Mouse (Mus musculus): Measurements from ENCODE around the gene Gabrr1.
A peak's percentile ranks its signal among the peaks of the same experiment; 100 is the strongest.
"Not testable (repeated sequence)": the region's sequence is repeated elsewhere in the genome, so short reads cannot be mapped to it uniquely, and the experiment has no call there.

Gene Gabrr1

DNA sequence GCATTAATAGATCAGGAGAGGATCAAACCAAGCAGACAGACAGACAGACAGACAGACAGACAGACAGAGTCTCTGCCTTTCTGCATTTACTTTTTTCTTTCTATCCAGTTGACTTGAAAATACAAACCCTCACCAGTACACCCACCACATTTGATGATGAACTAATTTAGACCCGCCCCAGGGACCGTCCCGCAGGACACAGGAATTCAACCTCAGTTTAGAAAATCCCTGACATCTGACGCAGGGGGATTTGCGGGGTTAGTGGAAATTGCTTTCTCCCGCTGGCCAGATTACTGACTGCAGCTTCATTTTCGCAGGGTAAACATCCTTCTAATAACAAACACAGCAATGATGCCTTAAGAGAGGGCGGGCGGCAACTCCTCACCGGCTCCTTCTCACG lies at the start of gene Gabrr1:
TSS of gene Gabrr1 (plus strand) at position 301 of the 400 bp plus-strand sequence.
- DNase-seq (ENCODE audit: low spot score), result no peak

DNA sequence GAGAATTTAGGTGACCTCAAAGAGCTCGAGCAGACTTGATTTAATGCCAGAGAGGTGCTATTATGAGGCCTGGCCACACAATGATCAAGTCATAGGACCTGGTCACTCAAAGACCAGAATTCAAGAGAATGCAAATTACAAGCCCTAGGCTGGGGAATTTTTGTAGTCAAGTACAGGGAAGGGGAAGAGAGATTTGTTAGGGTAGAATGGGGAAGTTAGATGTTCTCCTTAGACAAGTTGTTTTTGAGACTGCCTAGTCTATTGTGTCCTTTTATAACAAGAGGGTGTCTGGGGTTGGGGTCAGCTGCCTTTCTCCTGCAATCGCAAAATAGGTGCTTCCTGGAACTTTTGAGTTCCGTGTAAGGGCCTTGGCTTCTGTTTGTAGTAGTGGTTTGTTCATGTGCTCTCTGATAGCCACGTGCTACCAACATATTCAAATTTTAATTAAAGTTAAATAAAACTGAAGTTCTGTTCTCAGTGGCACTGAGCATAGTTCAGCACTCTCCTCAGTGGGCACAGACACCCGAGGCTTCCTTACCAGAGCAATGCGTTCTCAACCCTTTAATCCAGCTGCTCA lies 33.1 kb upstream of the Gabrr1 start:
- no peak for DNase-seq (ENCODE audit: low spot score)

DNA sequence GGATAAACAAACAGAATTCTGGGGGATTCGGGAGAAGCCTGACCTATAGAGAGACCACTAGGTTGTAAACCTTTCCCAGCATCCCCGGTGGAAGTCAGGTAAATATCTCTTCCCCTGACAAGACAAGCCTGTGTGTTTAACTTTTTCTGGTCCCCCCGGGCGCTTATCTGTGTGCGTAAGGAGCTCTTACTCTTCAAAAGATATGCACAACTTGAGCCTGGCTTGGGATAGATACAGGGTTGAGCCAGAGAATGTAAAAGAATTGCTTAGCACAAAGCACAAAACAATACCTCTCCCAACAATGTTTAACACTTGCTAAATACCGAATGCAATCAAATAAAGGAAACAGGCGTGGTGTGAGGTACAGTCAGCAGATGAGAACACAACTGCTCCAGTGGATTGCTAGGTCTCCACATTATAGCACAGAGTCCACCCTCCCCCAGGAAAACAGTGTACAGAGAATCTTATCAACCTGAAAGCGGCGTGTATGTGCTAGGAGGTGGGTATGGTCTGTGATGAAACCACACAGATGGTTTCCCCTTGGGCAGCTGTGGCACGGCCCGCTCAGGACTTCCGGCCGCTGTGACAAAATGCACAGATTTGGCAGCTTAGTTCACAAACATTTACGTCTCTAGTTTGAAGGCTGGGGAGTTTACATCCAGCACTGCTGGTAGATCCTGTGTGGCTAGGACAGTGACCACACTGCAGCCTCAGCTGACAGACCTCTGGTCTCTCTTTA lies 22.4 kb upstream of the Gabrr1 start:
- peak; percentile 42 for DNase-seq (ENCODE audit: low spot score)

DNA sequence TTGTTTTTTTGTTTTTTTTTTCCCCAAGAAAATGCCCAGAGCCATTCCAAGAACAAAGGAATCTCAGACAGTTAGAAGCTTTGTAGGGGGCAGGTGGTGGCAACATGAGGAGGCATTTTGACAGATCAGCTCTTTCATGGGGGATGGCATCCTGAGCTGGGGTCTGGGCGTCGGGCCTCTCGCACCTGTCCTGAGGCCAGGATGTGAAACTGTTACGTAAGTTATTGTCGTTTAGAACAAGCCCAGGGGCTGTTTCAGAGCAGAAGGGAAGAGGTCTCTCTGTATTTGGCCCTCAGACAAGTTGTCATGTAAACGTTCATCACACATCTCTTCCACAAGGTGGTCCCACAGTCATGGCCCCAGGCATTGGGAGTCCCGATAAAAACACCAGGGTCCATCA lies 21.5 kb upstream of the Gabrr1 start:
- DNase-seq (ENCODE audit: low spot score), result peak; percentile 27

DNA sequence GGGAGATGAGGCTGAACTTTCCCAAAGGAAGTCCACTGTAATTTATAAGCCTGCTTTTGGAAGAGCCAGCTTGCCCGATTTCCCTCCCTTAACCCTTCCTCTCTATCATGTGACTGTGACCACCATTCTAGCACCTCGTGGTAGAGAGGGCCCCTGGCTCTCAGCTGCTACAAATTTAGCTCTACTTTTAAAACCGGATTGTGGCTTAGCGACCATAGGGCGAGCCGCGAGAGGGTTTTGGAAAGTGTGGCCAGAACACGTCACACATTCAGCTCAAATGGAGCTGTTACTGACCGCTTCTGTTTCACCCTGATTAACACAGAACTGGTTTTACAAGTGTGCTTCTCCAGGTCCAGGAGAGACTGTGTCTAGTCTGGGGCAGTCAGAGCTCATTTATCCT lies 21.0 kb upstream of the Gabrr1 start:
- DNase-seq (ENCODE audit: low spot score), result peak; percentile 22

DNA sequence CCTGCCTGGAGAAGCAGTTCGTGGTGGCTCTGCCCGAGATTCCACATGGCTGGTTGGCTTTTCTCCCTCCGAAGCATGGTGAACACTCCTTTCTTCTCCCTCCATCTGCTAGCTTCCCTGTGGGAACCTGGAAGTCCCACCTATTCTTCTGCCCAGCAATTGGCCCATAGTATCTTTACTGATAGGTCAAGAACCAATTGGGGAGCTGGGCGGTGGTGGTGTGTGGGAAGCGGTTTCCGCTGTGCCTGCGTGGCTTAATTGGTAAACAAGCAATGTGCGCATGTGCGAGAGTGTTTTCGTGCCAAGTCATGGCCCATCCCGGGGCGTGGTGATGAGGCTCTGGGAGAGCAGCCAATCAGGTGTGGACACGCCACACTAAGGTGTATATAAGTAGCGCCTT lies 19.5 kb upstream of the Gabrr1 start:
- DNase-seq (ENCODE audit: low spot score), result not testable (repeated sequence)

DNA sequence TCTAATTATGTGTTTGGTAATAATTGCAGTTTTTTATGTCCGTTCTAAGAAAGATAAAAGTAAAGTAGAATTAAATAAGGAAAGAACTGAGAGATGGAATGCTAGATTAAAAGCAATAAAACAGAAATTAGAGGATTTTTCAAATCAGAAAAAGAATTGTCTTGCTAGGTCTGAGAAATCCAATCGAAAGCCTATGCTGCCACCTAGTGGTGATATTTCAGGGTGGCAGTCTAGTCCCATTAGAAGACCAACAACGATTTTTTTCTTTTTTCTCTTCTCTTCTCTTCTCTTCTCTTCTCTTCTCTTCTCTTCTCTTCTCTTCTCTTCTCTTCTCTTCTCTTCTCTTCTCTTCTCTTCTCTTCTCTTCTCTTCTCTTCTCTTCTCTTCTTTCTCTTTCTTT lies 13.2 kb upstream of the Gabrr1 start:
- DNase-seq (ENCODE audit: low spot score), result peak; percentile 77

DNA sequence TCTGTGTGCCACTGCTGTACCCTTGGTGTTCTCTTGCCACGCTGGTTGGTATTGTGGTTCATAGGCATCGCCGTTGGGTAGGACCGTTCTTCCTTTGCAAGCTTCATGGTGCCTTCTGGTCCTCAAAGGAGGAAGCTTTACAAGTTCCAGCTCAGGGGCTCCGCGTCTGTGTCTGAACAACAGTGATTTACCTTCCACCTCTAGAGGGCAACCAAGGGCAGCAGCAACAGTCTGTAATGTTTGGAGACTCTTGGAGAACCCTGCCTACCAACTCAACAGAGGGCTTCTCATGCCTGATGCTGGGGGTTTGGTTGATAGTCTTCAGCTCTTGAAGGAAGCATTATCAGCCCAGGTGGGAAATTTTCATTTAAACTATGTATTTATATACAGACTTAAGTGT lies 7.8 kb upstream of the Gabrr1 start:
- DNase-seq (ENCODE audit: low spot score), result peak; percentile 40

DNA sequence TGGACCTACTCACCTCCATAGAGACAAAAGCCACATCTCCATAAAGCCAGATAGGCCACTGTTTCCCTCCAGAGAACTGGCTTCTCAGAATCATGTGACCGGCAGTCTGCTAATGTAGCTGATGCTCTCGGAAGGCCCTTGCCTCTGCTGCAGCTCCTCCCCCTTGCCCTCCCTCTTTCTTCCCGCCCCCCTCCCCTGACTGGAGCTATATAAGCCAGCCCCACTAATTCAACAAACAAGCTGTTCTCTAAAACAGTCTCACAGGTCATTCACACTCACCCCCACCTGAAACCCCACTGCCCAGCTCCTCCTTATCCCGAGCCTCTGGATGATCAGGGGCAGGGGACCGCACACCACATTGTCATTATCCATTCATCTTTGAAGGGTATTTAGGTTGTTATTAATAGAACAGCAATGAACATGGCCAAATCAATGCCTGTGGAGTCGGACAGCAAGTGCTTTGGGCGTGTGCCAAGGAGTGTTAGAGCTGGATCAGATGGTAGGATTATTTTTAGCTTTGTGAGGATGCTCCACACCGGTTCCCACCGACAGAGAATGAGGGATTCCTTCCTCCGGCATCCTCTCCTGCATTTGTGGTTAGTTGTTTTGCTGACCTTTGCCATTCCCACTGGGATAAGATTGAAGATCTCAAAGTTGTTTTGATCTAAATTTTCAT lies 6.8 kb upstream of the Gabrr1 start:
- no peak for DNase-seq (ENCODE audit: low spot score)

DNA sequence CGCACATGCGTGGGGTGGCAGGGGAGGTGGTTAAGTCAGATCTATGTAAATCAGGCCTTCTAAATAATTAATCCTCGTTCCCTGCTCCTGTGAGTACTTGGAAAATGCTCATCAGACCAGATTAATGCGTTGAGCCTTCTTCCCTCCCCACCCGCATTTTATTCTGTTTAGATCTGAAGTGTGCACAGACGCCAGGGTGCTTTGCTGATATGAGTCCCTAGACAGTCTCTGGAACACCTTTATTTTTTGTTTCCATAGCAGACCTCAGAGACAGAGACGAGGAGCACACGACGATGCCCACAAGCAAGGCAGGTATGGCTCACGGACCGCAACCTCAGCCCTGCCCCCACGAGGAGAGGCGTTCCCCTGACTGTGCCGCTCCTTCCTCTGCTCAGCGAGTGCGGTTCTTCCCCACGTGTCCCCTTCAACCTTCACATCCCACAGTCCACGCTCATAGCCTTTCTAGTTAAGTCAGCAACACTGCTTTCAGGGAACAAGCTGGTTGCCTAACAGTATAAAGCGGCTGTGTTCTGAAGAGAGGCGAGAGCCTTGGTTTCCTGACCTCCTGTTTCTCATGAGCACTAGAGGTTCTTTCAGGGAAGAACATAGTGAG lies 14.5 kb downstream of the Gabrr1 start:
- peak; percentile 37 for DNase-seq (ENCODE audit: low spot score)

DNA sequence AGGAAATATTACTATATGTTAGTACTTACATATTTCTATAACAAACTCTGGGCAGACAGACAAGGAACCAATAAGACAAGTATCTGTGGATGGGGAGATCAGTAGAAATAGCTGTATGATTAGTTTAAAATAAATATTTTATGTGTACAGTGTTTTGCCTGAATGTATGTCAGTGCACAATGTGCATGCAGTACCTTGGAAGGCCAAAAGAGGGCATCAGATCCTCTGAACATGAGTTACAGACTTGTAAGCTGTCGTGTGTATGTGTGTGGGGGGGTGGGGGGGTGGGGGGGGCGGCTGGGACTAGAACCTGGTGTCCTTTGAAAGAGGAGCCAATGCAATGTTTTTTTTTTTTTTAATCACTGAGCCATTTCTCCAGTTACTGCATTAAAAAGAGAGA lies 15.5 kb downstream of the Gabrr1 start:
- DNase-seq (ENCODE audit: low spot score), result peak; percentile 34

DNA sequence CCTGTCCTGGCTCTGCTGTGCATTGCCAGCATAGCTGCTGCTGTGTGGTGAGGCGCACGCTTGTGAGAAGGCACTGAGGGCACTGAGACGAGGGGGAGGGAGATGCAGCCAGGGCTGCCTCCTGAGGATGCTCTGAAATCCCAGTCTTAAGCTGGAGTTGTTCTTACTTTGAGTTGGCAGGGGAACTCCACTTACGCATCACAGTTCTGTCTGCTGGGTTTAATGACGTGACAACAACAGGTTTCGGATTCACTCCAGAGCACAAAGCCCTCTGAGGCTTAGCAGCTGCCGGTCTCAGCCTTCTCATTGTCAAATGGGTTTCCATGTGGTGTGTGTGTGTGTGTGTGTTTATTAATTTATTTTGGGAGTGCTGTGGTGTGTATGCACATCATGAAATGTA lies 16.8 kb downstream of the Gabrr1 start:
- no peak for DNase-seq (ENCODE audit: low spot score)

DNA sequence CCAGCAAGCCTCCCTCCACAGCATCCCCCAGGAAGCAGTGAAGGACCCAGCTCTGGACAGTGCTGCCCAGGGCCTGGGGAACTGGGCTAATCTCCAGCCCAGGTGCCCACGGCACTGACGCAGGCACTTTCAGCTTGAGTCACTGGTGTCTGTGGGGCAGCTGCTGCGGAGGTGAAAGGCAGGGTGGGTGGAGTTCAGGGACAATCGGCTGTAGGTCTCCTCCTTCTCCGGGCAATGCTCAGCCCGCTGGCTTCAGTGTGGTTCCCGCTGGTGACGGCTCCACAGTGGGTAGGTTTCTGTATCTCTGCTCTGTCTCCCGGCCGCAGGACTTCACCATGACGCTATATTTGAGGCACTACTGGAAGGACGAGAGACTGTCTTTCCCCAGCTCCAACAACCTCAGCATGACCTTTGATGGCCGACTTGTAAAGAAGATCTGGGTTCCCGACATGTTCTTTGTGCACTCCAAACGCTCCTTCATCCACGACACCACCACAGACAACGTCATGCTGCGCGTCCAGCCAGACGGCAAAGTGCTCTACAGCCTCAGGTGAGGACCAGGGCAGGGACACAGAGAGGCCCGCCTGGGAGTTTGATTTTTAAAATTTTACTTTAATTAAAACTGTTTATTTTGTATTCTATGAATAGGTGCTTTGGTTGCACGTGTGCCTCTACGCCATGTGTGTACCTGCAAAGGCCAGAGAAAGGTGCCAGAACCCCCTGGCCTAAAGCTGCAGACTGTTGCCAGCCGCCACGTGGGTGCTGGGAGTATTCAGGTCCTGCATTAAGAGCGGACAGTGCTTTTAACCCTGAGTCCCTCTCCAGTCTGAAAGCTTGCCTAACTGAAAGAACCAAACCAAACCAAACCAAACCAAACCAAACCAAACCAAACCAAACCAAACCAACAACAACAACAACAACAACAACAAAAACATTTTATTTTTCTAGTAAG lies 20.0 kb downstream of the Gabrr1 start:
- DNase-seq (ENCODE audit: low spot score), result no peak

DNA sequence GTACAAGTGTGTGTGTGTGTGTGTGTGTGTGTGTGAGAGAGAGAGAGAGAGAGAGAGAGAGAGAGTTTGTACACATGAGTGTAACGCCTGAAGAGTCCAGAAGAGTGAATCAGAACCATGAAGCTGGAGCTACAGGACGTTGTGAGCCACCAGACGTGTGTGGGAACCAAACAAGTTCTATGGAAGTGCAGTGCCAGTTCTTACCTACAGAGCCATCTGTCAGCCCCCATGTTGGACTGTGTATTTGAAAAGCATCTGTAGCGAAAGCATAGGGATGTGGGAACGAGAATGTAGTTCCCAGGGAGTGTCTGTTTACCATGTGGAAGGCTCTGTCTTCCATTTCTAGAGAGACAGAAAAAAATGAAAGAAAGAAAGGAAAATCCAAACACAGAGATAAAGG lies 51.2 kb downstream of the Gabrr1 start:
- DNase-seq (ENCODE audit: low spot score), result no peak

DNA sequence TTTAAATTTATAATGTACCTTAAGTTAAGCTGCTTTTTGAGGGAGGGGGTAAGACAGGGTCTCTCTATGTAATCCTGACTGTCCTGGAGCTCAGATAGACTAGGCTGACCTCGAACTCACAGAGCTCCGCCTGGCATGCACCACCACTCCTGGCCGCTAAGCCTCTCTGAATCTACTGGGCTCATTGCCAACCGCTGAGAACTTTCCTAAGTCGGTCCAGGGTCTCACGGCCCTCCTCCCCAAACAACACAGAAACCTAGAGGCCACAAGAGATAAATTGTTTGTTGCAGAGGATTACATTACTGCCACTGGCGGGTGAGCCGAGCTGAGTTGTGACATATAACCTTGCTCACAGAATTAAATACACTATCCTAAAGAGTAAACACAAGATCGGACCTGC lies 55.8 kb downstream of the Gabrr1 start:
- no peak for DNase-seq (ENCODE audit: low spot score)

DNA sequence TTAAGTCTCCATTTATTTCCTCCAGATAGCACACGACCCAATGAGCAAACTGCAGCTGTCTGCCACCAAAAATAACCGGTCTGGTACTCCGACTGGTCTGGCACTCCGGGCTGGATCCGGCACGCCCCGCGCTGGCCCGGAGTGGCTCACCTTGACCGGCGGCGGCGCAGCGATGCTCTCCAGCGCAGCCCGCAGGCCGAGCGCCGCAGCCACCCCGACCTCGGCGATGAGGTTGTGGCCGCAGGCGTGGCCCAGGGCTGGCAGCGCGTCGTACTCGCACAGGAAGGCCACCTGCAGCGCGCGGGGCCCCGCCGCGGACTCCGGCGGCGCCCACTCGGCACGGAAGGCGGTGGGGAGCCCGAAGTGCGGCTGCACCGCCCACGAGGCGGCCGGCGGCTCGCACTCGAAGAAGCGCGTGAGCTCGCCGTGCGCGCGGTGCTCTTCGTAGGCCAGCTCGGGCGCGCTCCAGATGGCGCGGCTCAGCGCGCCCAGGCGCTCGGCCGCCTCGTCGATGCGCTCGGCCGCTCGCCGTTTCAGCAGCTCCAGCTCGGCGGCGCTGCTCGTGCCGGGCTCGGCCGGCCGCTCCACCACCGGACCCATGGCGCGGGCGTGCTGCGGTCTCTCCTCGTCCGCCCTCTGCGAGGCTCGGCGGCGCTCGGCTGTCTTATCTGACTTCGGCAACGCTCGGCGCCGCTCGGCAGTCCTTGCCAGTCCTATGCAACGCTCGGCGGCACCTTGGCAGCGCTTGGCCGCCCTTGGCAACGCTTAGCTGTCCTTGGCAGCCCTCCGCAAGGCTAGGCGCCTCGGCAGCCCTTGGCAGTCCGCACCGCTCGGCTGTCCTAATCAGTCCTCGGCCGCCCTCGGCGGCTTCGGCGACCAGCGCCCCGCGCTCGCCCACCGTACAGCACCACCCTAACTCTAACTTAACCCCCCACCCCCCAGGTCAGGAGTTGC lies 56.7 kb downstream of the Gabrr1 start:
- DNase-seq (ENCODE audit: low spot score), result peak; percentile 59

DNA sequence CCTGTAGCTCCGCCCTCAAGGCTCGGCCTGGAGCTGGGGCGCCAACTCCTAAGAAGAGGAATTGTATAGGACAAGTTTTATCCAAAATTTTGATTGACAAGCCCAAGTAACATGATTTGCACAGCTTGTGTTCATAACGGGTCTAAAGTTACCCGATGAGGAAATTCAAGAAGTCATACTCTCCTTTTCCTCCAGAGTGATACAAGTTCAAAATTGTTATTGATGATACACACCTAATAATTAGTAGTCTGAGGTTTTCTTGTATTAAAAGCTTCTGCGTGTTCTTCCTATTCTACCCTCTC lies 57.4 kb downstream of the Gabrr1 start, which contains the start of gene Pm20d2:
TSS of gene Pm20d2 (minus strand) at position 3 of the 302 bp plus-strand sequence.
- DNase-seq (ENCODE audit: low spot score), result no peak

DNA sequence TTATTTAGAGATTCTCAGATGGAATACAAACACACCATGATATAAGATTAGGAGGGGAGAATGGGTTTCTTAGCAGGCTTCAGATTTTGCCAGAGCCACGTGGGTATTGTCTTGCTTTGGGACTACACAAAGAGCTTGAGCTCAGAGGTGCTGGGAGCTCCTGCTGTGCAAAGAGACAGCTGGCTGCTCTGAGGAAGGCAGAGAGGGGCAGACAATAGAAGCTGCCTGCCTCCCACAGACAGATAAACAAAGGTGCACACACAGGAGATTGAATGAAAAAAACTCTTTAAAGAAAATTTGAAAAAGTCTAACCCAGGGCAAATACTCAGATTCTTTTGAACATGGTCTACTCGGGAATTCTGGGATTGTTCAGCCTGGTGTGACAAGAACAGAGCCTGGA lies 65.8 kb downstream of the Gabrr1 start:
- DNase-seq (ENCODE audit: low spot score), result no peak

DNA sequence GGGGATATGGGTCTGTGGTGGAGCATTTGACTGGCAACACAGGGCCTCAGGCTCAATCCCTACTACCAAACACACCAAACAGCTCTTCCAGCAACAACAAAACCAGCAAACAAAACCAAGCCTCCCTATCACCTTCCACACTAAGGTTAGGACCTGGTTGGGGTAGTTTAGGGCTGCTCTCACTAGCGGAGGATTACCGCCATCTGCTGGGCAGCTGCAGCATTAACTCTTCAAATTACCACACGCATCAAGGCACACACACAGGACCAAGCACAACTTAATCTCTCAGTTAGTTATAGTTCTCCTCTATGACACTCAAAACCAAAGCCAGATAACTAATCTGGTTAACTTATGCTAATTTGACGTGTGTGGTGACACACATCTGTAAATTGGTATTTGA lies 72.4 kb downstream of the Gabrr1 start:
- DNase-seq (ENCODE audit: low spot score), result peak; percentile 34

DNA sequence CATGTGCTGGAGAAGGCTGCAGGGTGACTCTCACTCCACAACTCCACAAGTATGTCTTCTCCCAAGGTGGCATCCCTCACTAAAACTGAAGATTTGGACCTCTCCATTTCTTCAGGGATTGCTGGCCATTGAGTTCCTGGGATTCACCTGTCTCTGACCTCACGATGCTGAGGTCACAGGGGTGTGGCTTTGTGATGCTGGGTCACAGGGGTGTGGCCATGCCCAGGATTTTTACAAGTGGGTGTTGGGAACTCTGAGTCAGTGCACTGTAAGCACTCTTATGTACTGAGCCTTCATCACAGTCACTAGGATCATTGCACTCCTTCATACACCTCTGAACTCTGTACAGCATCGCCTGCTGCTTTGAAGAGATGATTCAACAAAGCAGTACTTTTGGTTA lies 75.2 kb downstream of the Gabrr1 start:
- no peak for DNase-seq (ENCODE audit: low spot score)

All from T-cell, adult 2 months (primary cell).